Mouse (Mus musculus) brain, embryonic 14.5 days (tissue): ENCODE results near the gene Spock1.

Experiments used
- CTCF ChIP-seq: fragments of 200-500 bp; IDR thresholded peaks from 2 replicates; pipeline ENCODE4 v1.5.1; 2012; ENCODE audit warnings: inconsistent platforms, mild to moderate bottlenecking, moderate library complexity, borderline replicate concordance; ENCODE audit not compliant: insufficient read depth, insufficient read length; ENCODE audit errors: extremely low read depth
- POLR2A ChIP-seq: fragments of 200-500 bp; IDR thresholded peaks from 2 replicates; pipeline ENCODE4 v1.6.1; 2012; ENCODE audit warnings: mild to moderate bottlenecking, inconsistent platforms, borderline replicate concordance; ENCODE audit not compliant: poor library complexity, insufficient read depth, insufficient read length, severe bottlenecking; ENCODE audit errors: extremely low read depth

DNA sequence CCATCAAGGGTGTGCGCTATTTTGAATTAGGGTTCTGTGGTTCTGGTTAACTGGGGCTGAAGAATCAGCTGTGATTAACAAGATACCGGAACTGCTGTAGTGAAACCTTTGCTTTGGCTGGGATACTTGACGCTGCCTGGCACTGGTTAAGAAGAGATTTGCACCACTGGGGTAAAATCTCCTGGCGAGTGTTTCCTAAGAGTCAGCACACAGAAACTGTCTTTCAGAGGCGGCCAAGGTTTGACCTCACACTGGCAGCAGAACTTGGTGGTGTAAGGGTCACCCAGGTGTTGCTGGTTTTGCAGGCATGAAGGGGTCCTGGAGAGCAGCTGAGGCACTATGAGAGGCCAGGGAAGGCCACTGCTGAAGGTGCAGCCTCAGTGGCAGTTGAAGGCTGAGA, 489.4 kb downstream of the Spock1 start:
- no peak for TF ChIP-seq CTCF
- TF ChIP-seq POLR2A: no peak
